Mouse (Mus musculus) limb, embryonic 11.5 days (tissue): ENCODE measurements around the gene Depdc5. TPM values are rescaled to one million over a fixed set of nuclear protein-coding genes. Genes with fewer than 3 reads are reported as not detected.
"Not testable (repeated sequence)": the region's sequence is repeated elsewhere in the genome, so short reads cannot be mapped to it uniquely, and the experiment has no call there.

ENCODE experiments used
- ATAC-seq: fragments of 200-750 bp; cut with Nextera tagmentation; 2 replicates; pipeline ENCODE4 v1.8.0; 2017; ENCODE audit warnings: low read depth; ENCODE audit not compliant: insufficient number of reproducible peaks, low FRiP score, low TSS enrichment
- DNase-seq: peaks from one replicate; pipeline ENCODE4 v3.0.0-alpha.2; 2015; ENCODE audit warnings: low spot score
- H3K27ac ChIP-seq: fragments of 300-500 bp; sonication (generic); replicated peaks from 2 replicates; pipeline ENCODE4 v1.5.1; 2014; ENCODE audit warnings: low read depth, mild to moderate bottlenecking, low read length
- H3K27me3 ChIP-seq: fragments of 300-500 bp; sonication (generic); 2 replicates; pipeline ENCODE4 v1.6.1; 2014; ENCODE audit warnings: mild to moderate bottlenecking, low read length, mixed read lengths; ENCODE audit not compliant: control insufficient read depth, insufficient read depth
- H3K36me3 ChIP-seq: fragments of 300-500 bp; sonication (generic); 2 replicates; pipeline ENCODE4 v1.6.1; 2014; ENCODE audit warnings: mild to moderate bottlenecking, low read length, moderate library complexity, mixed read lengths; ENCODE audit not compliant: control insufficient read depth, insufficient read depth
- H3K4me1 ChIP-seq: fragments of 300-500 bp; sonication (generic); 2 replicates; pipeline ENCODE4 v1.6.1; 2014; ENCODE audit warnings: low read length, mixed read lengths; ENCODE audit not compliant: control insufficient read depth, insufficient read depth
- H3K4me2 ChIP-seq: fragments of 300-500 bp; sonication (generic); 2 replicates; pipeline ENCODE4 v1.6.1; 2014; ENCODE audit warnings: low read depth, mild to moderate bottlenecking, moderate library complexity; ENCODE audit not compliant: severe bottlenecking
- H3K4me3 ChIP-seq: fragments of 300-500 bp; sonication (generic); 2 replicates; pipeline ENCODE4 v1.5.1; 2014; ENCODE audit warnings: low read depth, low read length
- H3K9ac ChIP-seq: fragments of 300-500 bp; sonication (generic); 2 replicates; pipeline ENCODE4 v1.6.1; 2014; ENCODE audit warnings: mild to moderate bottlenecking, low read length
- H3K9me3 ChIP-seq: fragments of 300-500 bp; sonication (generic); 2 replicates; pipeline ENCODE4 v1.6.1; 2016; ENCODE audit warnings: low read length; ENCODE audit not compliant: control insufficient read depth
- WGBS: fragments of 180-500 bp; shearing (Covaris S2); extraction: QIAGEN DNeasy Blood & Tissue Kit; methylation state at CpG from one replicate; pipeline ENCODE4 v1.1.7; 2014; 5-methylcytosine and 5-hydroxymethylcytosine counted together
- polyA plus RNA-seq: library from polyadenylated mRNA; unstranded; fragments of >200 nt; fragmentation: Nextera tagmentation; extraction: Ambion mirVana; gene quantifications from 2 replicates; pipeline ENCODE4 v1.2.1, GENCODE M21; 2014

Gene Depdc5
- polyA plus RNA-seq, 1 experiment from 2014 or later, result 30.4 TPM

DNA sequence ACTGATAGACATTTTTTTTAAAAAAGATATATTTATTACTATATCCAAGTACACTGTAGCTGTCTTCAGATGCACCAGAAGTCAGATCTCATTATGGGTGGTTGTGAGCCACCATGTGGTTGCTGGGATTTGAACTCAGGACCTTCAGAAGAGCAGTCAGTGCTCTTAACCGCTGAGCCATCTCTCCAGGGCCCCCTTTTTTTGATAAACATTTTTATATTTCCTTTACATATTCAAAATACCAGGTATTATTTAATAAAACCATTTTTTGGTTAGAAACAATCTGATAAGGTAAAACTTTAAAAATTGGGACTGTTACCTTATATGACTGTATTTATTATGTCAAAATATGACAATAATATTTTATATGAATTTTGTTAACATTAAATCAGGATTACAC lies 2.4 kb upstream of the Depdc5 start:
- Histone ChIP-seq H3K9ac (no peak overlapping the region), H3K4me1 (no peaks in the 10 kb centered on the region), H3K27me3 (no peaks in the 10 kb centered on the region), H3K4me3 (no peak overlapping the region), H3K4me2 (no peak overlapping the region), H3K9me3 (no peaks in the 10 kb centered on the region), H3K27ac (no peak overlapping the region), H3K36me3 (no peaks in the 10 kb centered on the region)
- 92% methylated on average over 1 of the region's 1 CpGs for WGBS
- no peak for ATAC-seq
- DNase-seq, result no peak

- H3K27ac ChIP-seq, result no peak overlapping the region
- no peaks in the 10 kb centered on the region for H3K9me3 ChIP-seq
- peak overlapping the region; percentile 51; the same call in 1 of the 2 replicates for H3K4me3 ChIP-seq
- no peak for DNase-seq
- H3K4me1 ChIP-seq, result no peaks in the 10 kb centered on the region
- no peak overlapping the region for H3K9ac ChIP-seq
- ATAC-seq, result no peak
- H3K27me3 ChIP-seq, result no peaks in the 10 kb centered on the region
- no peak overlapping the region for H3K4me2 ChIP-seq
- no peaks in the 10 kb centered on the region for H3K36me3 ChIP-seq
- 67% methylated on average over 6 of the region's 6 CpGs for WGBS
These were observed 900 bp upstream of the Depdc5 start for GRCm38 (mm10) chr5:32862469-32863132.

GRCm38 (mm10) chr5:32869389-32870024 lies 6.0 kb downstream of the Depdc5 start:
- Histone ChIP-seq H3K4me1 (no peaks in the 10 kb centered on the region), H3K4me3 (no peak overlapping the region), H3K9ac (no peak overlapping the region), H3K4me2 (no peak overlapping the region), H3K36me3 (no peaks in the 10 kb centered on the region; the same call in 1 of the 2 replicates), H3K27me3 (no peaks in the 10 kb centered on the region), H3K9me3 (no peaks in the 10 kb centered on the region), H3K27ac (no peak overlapping the region)
- 96% methylated on average over 5 of the region's 5 CpGs for WGBS
- no peak for ATAC-seq
- no peak for DNase-seq

- no peak overlapping the region for H3K4me3 ChIP-seq
- no peak overlapping the region for H3K9ac ChIP-seq
- WGBS, result 97% methylated on average over 5 of the region's 5 CpGs
- no peaks in the 10 kb centered on the region for H3K27me3 ChIP-seq
- H3K36me3 ChIP-seq, result no peaks in the 10 kb centered on the region; the same call in 1 of the 2 replicates
- no peaks in the 10 kb centered on the region for H3K9me3 ChIP-seq
- ATAC-seq, result no peak
- no peak for DNase-seq
- H3K27ac ChIP-seq, result no peak overlapping the region
- H3K4me1 ChIP-seq, result no peaks in the 10 kb centered on the region
- no peak overlapping the region for H3K4me2 ChIP-seq
These were observed 8.8 kb downstream of the Depdc5 start for GRCm38 (mm10) chr5:32872346-32872745.

DNA sequence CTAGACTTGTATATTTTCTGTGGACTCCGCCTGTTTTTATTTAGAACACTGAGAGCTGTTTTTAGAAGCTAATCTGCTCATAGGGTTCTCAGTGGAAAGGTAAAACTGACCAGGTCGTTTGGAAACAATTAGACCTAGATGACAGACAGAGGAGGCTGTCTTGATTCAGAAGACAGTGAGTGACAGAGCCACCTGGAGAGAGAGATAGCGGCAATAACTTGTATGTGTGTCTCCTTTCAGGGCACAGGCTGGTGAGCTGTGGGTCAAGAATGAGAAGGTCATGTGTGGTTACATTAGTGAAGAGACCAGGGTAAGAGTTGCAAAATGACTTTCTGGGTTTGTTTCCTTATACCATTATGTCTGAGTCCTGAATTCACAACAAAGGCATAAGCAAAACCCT lies 23.2 kb downstream of the Depdc5 start:
- Histone ChIP-seq H3K9me3 (no peaks in the 10 kb centered on the region), H3K27me3 (no peaks in the 10 kb centered on the region), H3K9ac (no peak overlapping the region), H3K4me1 (no peaks in the 10 kb centered on the region), H3K4me3 (no peak overlapping the region), H3K4me2 (no peak overlapping the region), H3K27ac (no peak overlapping the region), H3K36me3 (peaks cover 7% of the 10 kb centered on the region)
- 79% methylated on average over 3 of the region's 3 CpGs for WGBS
- no peak for DNase-seq
- no peak for ATAC-seq

- H3K36me3 ChIP-seq, result no peaks in the 10 kb centered on the region; the same call in 1 of the 2 replicates
- no peaks in the 10 kb centered on the region for H3K4me1 ChIP-seq
- no peak overlapping the region for H3K4me3 ChIP-seq
- no peaks in the 10 kb centered on the region for H3K27me3 ChIP-seq
- no peaks in the 10 kb centered on the region for H3K9me3 ChIP-seq
- ATAC-seq (no peak), DNase-seq (no peak)
- no peak overlapping the region for H3K9ac ChIP-seq
- no peak overlapping the region for H3K27ac ChIP-seq
- WGBS, result 86% methylated on average over 1 of the region's 1 CpGs
- H3K4me2 ChIP-seq, result no peak overlapping the region
These were observed 44.0 kb downstream of the Depdc5 start for GRCm38 (mm10) chr5:32907496-32907895.

- H3K4me1 ChIP-seq, result no peaks in the 10 kb centered on the region
- H3K27me3 ChIP-seq, result no peaks in the 10 kb centered on the region
- no peak overlapping the region for H3K9ac ChIP-seq
- DNase-seq, result no peak
- H3K4me3 ChIP-seq, result no peak overlapping the region
- no peak for ATAC-seq
- H3K9me3 ChIP-seq, result no peaks in the 10 kb centered on the region
- H3K27ac ChIP-seq, result no peak overlapping the region
- no peak overlapping the region for H3K4me2 ChIP-seq
- 80% methylated on average over 3 of the region's 3 CpGs for WGBS
- peaks cover 8% of the 10 kb centered on the region for H3K36me3 ChIP-seq
These were observed 50.6 kb downstream of the Depdc5 start for GRCm38 (mm10) chr5:32914071-32914470.

GRCm38 (mm10) chr5:32919281-32919680 lies 55.8 kb downstream of the Depdc5 start:
- not testable (repeated sequence) for H3K9ac ChIP-seq, ATAC-seq, H3K27ac ChIP-seq, H3K4me1 ChIP-seq, H3K27me3 ChIP-seq, DNase-seq, H3K9me3 ChIP-seq, H3K4me2 ChIP-seq, H3K4me3 ChIP-seq
- 98% methylated on average over 2 of the region's 2 CpGs for WGBS
- peaks cover 14% of the 10 kb centered on the region for H3K36me3 ChIP-seq
